Mouse (Mus musculus) small intestine, adult 2 months (tissue): ENCODE results near the gene Sarm1.

ENCODE experiments used
- CTCF ChIP-seq: fragments of 200-500 bp; IDR thresholded peaks from 2 replicates; pipeline ENCODE4 v1.5.1; 2012; ENCODE audit warnings: low read depth, mild to moderate bottlenecking, control low read depth, inconsistent platforms, low read length, moderate library complexity, mixed read lengths; ENCODE audit not compliant: insufficient replicate concordance, insufficient read length; ENCODE audit errors: extremely low read depth
- POLR2A ChIP-seq: fragments of 200-500 bp; IDR thresholded peaks from 2 replicates; pipeline ENCODE4 v1.6.1; 2012; ENCODE audit warnings: low read depth, mild to moderate bottlenecking, control low read depth, inconsistent platforms, low read length, moderate library complexity

- TF ChIP-seq CTCF, result no peak
- no peak for TF ChIP-seq POLR2A
These were observed 3.2 kb upstream of the Sarm1 start for GRCm38 (mm10) chr11:78500623-78501202.
